Mouse (Mus musculus): ENCODE measurements around the gene Ttc39a. TPM values are rescaled to one million over a fixed set of nuclear protein-coding genes. Genes with fewer than 3 reads are reported as not detected.

Ttc39a gene
- 0.70 TPM for polyA plus RNA-seq (2012; fragmentation: generic; extraction: Trizol)

GRCm38 (mm10) chr4:109406486-109407175 is at the start of gene Ttc39a:
TSS of gene Ttc39a (plus strand) at chr4:109406623.
- peak within 1 kb of the TSS; percentile 12 for H3ac ChIP-seq (ENCODE audit: control insufficient read depth, insufficient read length)
- H3K4me2 ChIP-seq (ENCODE audit: low read depth): peak within 1 kb of the TSS; percentile 82
- H3K36me3 ChIP-seq (ENCODE audit: control insufficient read depth, insufficient read depth): no peaks in the 10 kb centered on the region
- no peaks in the 10 kb centered on the region for H3K27me3 ChIP-seq (ENCODE audit: control insufficient read depth, insufficient read depth, insufficient read length)
- peak within 1 kb of the TSS; percentile 17 for H3K4me3 ChIP-seq
- TF ChIP-seq MYOD1 (IDR thresholded peaks at IDR 0.05; ENCODE audit: control insufficient read depth in 1 of 3, insufficient read length in 2 of 3, low read depth in 2 of 3) (peak in 1 of 3 experiments; percentile 33), E2F4 (IDR thresholded peaks at IDR 0.05; ENCODE audit: insufficient read depth) (no peak)
- no peaks in the 10 kb centered on the region for H3K79me2 ChIP-seq (ENCODE audit: control insufficient read depth, insufficient read depth)

GRCm38 (mm10) chr4:109378107-109378506 is 28.3 kb upstream of the Ttc39a start:
- H3ac ChIP-seq (ENCODE audit: control insufficient read depth, insufficient read length): no peak overlapping the region
- no peak for TF ChIP-seq CEBPB (IDR thresholded peaks at IDR 0.05; ENCODE audit: insufficient read depth, poor library complexity, severe bottlenecking)
- no peak for TF ChIP-seq MYOG (IDR thresholded peaks at IDR 0.05; ENCODE audit: control insufficient read depth in 1 of 3, insufficient read depth in 1 of 3, insufficient read length in 2 of 3, low read depth in 2 of 3)
- TF ChIP-seq E2F4 (IDR thresholded peaks at IDR 0.05; ENCODE audit: insufficient read depth): no peak
- H3K36me3 ChIP-seq (ENCODE audit: control insufficient read depth, insufficient read depth): peaks cover 38% of the 10 kb centered on the region
- no peaks in the 10 kb centered on the region for H3K79me2 ChIP-seq (ENCODE audit: control insufficient read depth, insufficient read depth)
- no peak overlapping the region for H3K4me3 ChIP-seq
- H3K4me2 ChIP-seq (ENCODE audit: low read depth): no peak overlapping the region
- no peaks in the 10 kb centered on the region for H3K27me3 ChIP-seq (ENCODE audit: control insufficient read depth, insufficient read depth, insufficient read length)

- Histone ChIP-seq H3K4me2 (ENCODE audit: low read depth) (no peak overlapping the region), H3ac (ENCODE audit: control insufficient read depth, insufficient read length) (no peak overlapping the region), H3K36me3 (ENCODE audit: control insufficient read depth, insufficient read depth) (peaks cover 70% of the 10 kb centered on the region), H3K79me2 (ENCODE audit: control insufficient read depth, insufficient read depth) (no peaks in the 10 kb centered on the region), H3K27me3 (ENCODE audit: control insufficient read depth, insufficient read depth, insufficient read length) (no peaks in the 10 kb centered on the region), H3K4me3 (no peak overlapping the region)
- TF ChIP-seq E2F4 (IDR thresholded peaks at IDR 0.05; ENCODE audit: insufficient read depth) (no peak), POLR2AphosphoS2 (IDR thresholded peaks at IDR 0.05; ENCODE audit: insufficient read length, low read depth) (no peak), CEBPB (IDR thresholded peaks at IDR 0.05; ENCODE audit: insufficient read depth, poor library complexity, severe bottlenecking) (no peak), REST (IDR thresholded peaks at IDR 0.05; ENCODE audit: insufficient read depth, insufficient read length) (no peak), SRF (IDR thresholded peaks at IDR 0.05; ENCODE audit: control insufficient read depth, insufficient read length, low read depth) (no peak), TCF3 (IDR thresholded peaks at IDR 0.05; ENCODE audit: insufficient read length, low read depth) (no peak), TCF12 (IDR thresholded peaks at IDR 0.05; ENCODE audit: insufficient read depth, poor library complexity, severe bottlenecking) (no peak), MYOG (IDR thresholded peaks at IDR 0.05; ENCODE audit: control insufficient read depth in 1 of 3, insufficient read depth in 1 of 3, insufficient read length in 2 of 3, low read depth in 2 of 3) (no peak), MAX (IDR thresholded peaks at IDR 0.05; ENCODE audit: low read depth) (no peak)
Measured at GRCm38 (mm10) chr4:109382457-109382856, 24.0 kb upstream of the Ttc39a start.

GRCm38 (mm10) chr4:109385599-109385998 is 20.8 kb upstream of the Ttc39a start:
- Histone ChIP-seq H3K36me3 (ENCODE audit: control insufficient read depth, insufficient read depth) (peaks cover 55% of the 10 kb centered on the region), H3K79me2 (ENCODE audit: control insufficient read depth, insufficient read depth) (no peaks in the 10 kb centered on the region), H3K4me3 (no peak overlapping the region), H3ac (ENCODE audit: control insufficient read depth, insufficient read length) (no peak overlapping the region), H3K27me3 (ENCODE audit: control insufficient read depth, insufficient read depth, insufficient read length) (no peaks in the 10 kb centered on the region), H3K4me2 (ENCODE audit: low read depth) (no peak overlapping the region)
- TF ChIP-seq SRF (IDR thresholded peaks at IDR 0.05; ENCODE audit: control insufficient read depth, insufficient read length, low read depth) (no peak), E2F4 (IDR thresholded peaks at IDR 0.05; ENCODE audit: insufficient read depth) (no peak), POLR2A (IDR thresholded peaks at IDR 0.05; ENCODE audit: insufficient read length, low read depth) (no peak), POLR2AphosphoS2 (IDR thresholded peaks at IDR 0.05; ENCODE audit: insufficient read length, low read depth) (no peak)

DNA sequence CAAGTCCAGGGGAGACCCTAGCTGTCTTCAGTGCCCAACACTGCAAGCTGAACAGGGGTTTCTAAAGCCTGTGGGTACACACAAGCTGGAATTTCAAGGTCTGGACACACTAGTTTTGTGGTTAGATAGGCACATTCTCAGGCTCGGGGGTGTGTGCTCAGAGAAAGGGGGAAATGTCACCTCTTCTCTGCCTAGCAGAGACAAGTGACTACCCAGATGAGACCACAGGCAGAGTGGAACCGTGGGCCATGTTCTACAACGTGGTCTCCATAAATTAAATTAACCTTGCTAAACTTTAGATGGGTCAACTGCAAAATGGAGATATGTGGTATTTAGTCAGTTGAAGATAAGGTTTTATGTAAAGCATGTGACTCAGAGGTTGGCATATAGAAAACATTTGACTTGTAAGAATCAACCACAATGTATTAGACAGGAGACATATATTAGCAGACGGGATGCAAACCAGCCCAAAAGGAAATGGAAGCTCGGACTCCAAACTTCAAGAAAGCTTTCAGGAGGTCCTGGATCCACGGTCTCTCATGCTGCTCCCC is 13.1 kb upstream of the Ttc39a start:
- Histone ChIP-seq H3K4me3 (no peak overlapping the region), H3K27me3 (ENCODE audit: control insufficient read depth, insufficient read depth, insufficient read length) (no peaks in the 10 kb centered on the region), H3ac (ENCODE audit: control insufficient read depth, insufficient read length) (no peak overlapping the region), H3K36me3 (ENCODE audit: control insufficient read depth, insufficient read depth) (peaks cover 5% of the 10 kb centered on the region), H3K79me2 (ENCODE audit: control insufficient read depth, insufficient read depth) (no peaks in the 10 kb centered on the region), H3K4me2 (ENCODE audit: low read depth) (no peak overlapping the region)
- TF ChIP-seq MAX (IDR thresholded peaks at IDR 0.05; ENCODE audit: low read depth) (no peak), TCF12 (IDR thresholded peaks at IDR 0.05; ENCODE audit: insufficient read depth, poor library complexity, severe bottlenecking) (no peak), CEBPB (IDR thresholded peaks at IDR 0.05; ENCODE audit: insufficient read depth, poor library complexity, severe bottlenecking) (no peak), SRF (IDR thresholded peaks at IDR 0.05; ENCODE audit: control insufficient read depth, insufficient read length, low read depth) (no peak), E2F4 (IDR thresholded peaks at IDR 0.05; ENCODE audit: insufficient read depth) (no peak), MYOG (IDR thresholded peaks at IDR 0.05; ENCODE audit: control insufficient read depth in 1 of 3, insufficient read depth in 1 of 3, insufficient read length in 2 of 3, low read depth in 2 of 3) (no peak), MYOD1 (IDR thresholded peaks at IDR 0.05; ENCODE audit: control insufficient read depth in 1 of 3, insufficient read length in 2 of 3, low read depth in 2 of 3) (no peak), REST (IDR thresholded peaks at IDR 0.05; ENCODE audit: insufficient read depth, insufficient read length) (no peak), TCF3 (IDR thresholded peaks at IDR 0.05; ENCODE audit: insufficient read length, low read depth) (no peak), POLR2AphosphoS2 (IDR thresholded peaks at IDR 0.05; ENCODE audit: insufficient read length, low read depth) (no peak), POLR2A (IDR thresholded peaks at IDR 0.05; ENCODE audit: insufficient read length, low read depth) (no peak), USF1 (IDR thresholded peaks at IDR 0.05; ENCODE audit: low read depth) (no peak)
